Mouse (Mus musculus) midbrain, embryonic 11.5 days (tissue): ENCODE data around the gene Fbxl2. TPM values are rescaled to one million over a fixed set of nuclear protein-coding genes. Genes with fewer than 3 reads are reported as not detected.

ENCODE experiments used
- ATAC-seq: fragments of 200-750 bp; cut with Nextera tagmentation; 2 replicates; pipeline ENCODE4 v1.8.0; 2017; ENCODE audit warnings: moderate TSS enrichment, moderate library complexity; ENCODE audit not compliant: low FRiP score
- DNase-seq: peaks from one replicate; pipeline ENCODE4 v3.0.0; 2015; ENCODE audit warnings: low spot score; ENCODE audit errors: missing footprints
- H3K27ac ChIP-seq: fragments of 300-500 bp; sonication (generic); 2 replicates; pipeline ENCODE4 v1.5.1; 2014; ENCODE audit warnings: low read depth, low read length
- H3K27me3 ChIP-seq: fragments of 300-500 bp; sonication (generic); 2 replicates; pipeline ENCODE4 v1.6.1; 2014; ENCODE audit warnings: mild to moderate bottlenecking, low read length, moderate library complexity, mixed read lengths; ENCODE audit not compliant: control insufficient read depth, insufficient read depth
- H3K36me3 ChIP-seq: fragments of 300-500 bp; sonication (generic); 2 replicates; pipeline ENCODE4 v1.6.1; 2014; ENCODE audit warnings: mild to moderate bottlenecking, low read length, moderate library complexity, mixed read lengths; ENCODE audit not compliant: control insufficient read depth, insufficient read depth
- H3K4me1 ChIP-seq: fragments of 300-500 bp; sonication (generic); 2 replicates; pipeline ENCODE4 v1.6.1; 2014; ENCODE audit warnings: low read length; ENCODE audit not compliant: control insufficient read depth, insufficient read depth
- H3K4me2 ChIP-seq: fragments of 300-500 bp; sonication (generic); 2 replicates; pipeline ENCODE4 v1.6.1; 2014; ENCODE audit warnings: mild to moderate bottlenecking, moderate library complexity
- H3K4me3 ChIP-seq: fragments of 300-500 bp; sonication (generic); 2 replicates; pipeline ENCODE4 v1.5.1; 2014; ENCODE audit warnings: low read depth, low read length
- H3K9ac ChIP-seq: fragments of 300-500 bp; sonication (generic); 2 replicates; pipeline ENCODE4 v1.6.1; 2014; ENCODE audit warnings: low read length
- H3K9me3 ChIP-seq: fragments of 300-500 bp; sonication (generic); 2 replicates; pipeline ENCODE4 v1.6.1; 2016; ENCODE audit warnings: low read length; ENCODE audit not compliant: control insufficient read depth
- WGBS: fragments of 180-500 bp; shearing (Covaris S2); extraction: QIAGEN DNeasy Blood & Tissue Kit; methylation state at CpG from one replicate; pipeline ENCODE4 v1.1.7; 2014; 5-methylcytosine and 5-hydroxymethylcytosine counted together
- polyA plus RNA-seq: library from polyadenylated mRNA; unstranded; fragments of >200 nt; fragmentation: Nextera tagmentation; extraction: Ambion mirVana; gene quantifications from 2 replicates; pipeline ENCODE4 v1.2.1, GENCODE M21; 2014

Fbxl2 gene
- polyA plus RNA-seq, 1 experiment from 2014 or later: 7.9 TPM

- H3K27ac ChIP-seq: no peak overlapping the region
- ATAC-seq (no peak), DNase-seq (no peak)
- peaks cover 10% of the 10 kb centered on the region for H3K4me1 ChIP-seq
- WGBS: 84% methylated on average over 4 of the region's 4 CpGs
- no peak overlapping the region for H3K4me3 ChIP-seq
- no peaks in the 10 kb centered on the region for H3K36me3 ChIP-seq
- H3K9me3 ChIP-seq: no peaks in the 10 kb centered on the region
- no peaks in the 10 kb centered on the region for H3K27me3 ChIP-seq
- H3K4me2 ChIP-seq: no peak overlapping the region
- H3K9ac ChIP-seq: no peak overlapping the region
These were observed 117.4 kb downstream of the Fbxl2 start for GRCm38 (mm10) chr9:113928591-113928990.

- WGBS: 86% methylated on average over 5 of the region's 5 CpGs
- Histone ChIP-seq H3K27ac (no peak overlapping the region), H3K27me3 (no peaks in the 10 kb centered on the region), H3K9ac (no peak overlapping the region), H3K9me3 (no peaks in the 10 kb centered on the region), H3K36me3 (peaks cover 5% of the 10 kb centered on the region; the same call in 1 of the 2 replicates), H3K4me1 (no peaks in the 10 kb centered on the region), H3K4me3 (no peak overlapping the region), H3K4me2 (no peak overlapping the region)
- DNase-seq (no peak), ATAC-seq (no peak)
These were observed 121.1 kb downstream of the Fbxl2 start for GRCm38 (mm10) chr9:113924883-113925282.

GRCm38 (mm10) chr9:113922677-113923076 is 123.3 kb downstream of the Fbxl2 start:
- no peaks in the 10 kb centered on the region for H3K27me3 ChIP-seq
- no peak overlapping the region for H3K4me2 ChIP-seq
- DNase-seq: no peak
- no peaks in the 10 kb centered on the region for H3K9me3 ChIP-seq
- H3K27ac ChIP-seq: no peak overlapping the region
- no peak overlapping the region for H3K4me3 ChIP-seq
- H3K4me1 ChIP-seq: no peaks in the 10 kb centered on the region
- 95% methylated on average over 5 of the region's 5 CpGs for WGBS
- no peak overlapping the region for H3K9ac ChIP-seq
- peaks cover 5% of the 10 kb centered on the region; the same call in 1 of the 2 replicates for H3K36me3 ChIP-seq
- ATAC-seq: no peak

GRCm38 (mm10) chr9:113915789-113916188 is 130.2 kb downstream of the Fbxl2 start:
- Histone ChIP-seq H3K36me3 (peaks cover 5% of the 10 kb centered on the region), H3K27me3 (no peaks in the 10 kb centered on the region)

More at GRCm38 (mm10) chr9:113915789-113916188, 130.2 kb downstream of the Fbxl2 start:
- WGBS: 97% methylated on average over 5 of the region's 5 CpGs
- DNase-seq (no peak), ATAC-seq (no peak)
- H3K27ac ChIP-seq: no peak overlapping the region
- H3K4me3 ChIP-seq: no peak overlapping the region
- H3K9ac ChIP-seq: no peak overlapping the region
- no peak overlapping the region for H3K4me2 ChIP-seq
- no peaks in the 10 kb centered on the region for H3K9me3 ChIP-seq
- no peaks in the 10 kb centered on the region for H3K4me1 ChIP-seq

Other genes starting within 250 kb of the Fbxl2 start
- 45.8 and 46.8 TPM in 2 replicates for gene Ubp1, start 115.3 kb downstream of the Fbxl2 start, polyA plus RNA-seq
- 0.19 and 0.30 TPM in 2 replicates for gene Susd5, start 10.9 kb upstream of the Fbxl2 start, polyA plus RNA-seq